Mouse (Mus musculus) heart, postnatal 0 days (tissue): ENCODE data around the gene Grik1. TPM values are rescaled to one million over a fixed set of nuclear protein-coding genes. Genes with fewer than 3 reads are reported as not detected.

Source experiments
- ATAC-seq: fragments of 200-750 bp; cut with Nextera tagmentation; 2 replicates; pipeline ENCODE4 v1.8.0; 2017; ENCODE audit warnings: low read depth, moderate number of reproducible peaks, moderate library complexity; ENCODE audit not compliant: insufficient read depth
- DNase-seq: peaks from one replicate; pipeline ENCODE4 v3.0.0-alpha.2; 2016; ENCODE audit warnings: low spot score
- H3K27ac ChIP-seq: fragments of 300-500 bp; sonication (generic); 2 replicates; pipeline ENCODE4 v1.5.1; 2014; ENCODE audit warnings: low read depth, mild to moderate bottlenecking
- H3K27me3 ChIP-seq: fragments of 300-500 bp; sonication (generic); 2 replicates; pipeline ENCODE4 v1.6.1; 2014; ENCODE audit warnings: low read length, mixed read lengths; ENCODE audit not compliant: control insufficient read depth, insufficient read depth
- H3K36me3 ChIP-seq: fragments of 300-500 bp; sonication (generic); replicated peaks from 2 replicates; pipeline ENCODE4 v1.6.1; 2014; ENCODE audit warnings: low read length, mixed read lengths; ENCODE audit not compliant: control insufficient read depth, insufficient read depth
- H3K4me1 ChIP-seq: fragments of 300-500 bp; sonication (generic); 2 replicates; pipeline ENCODE4 v1.6.1; 2014; ENCODE audit warnings: antibody characterized with exemption; ENCODE audit not compliant: control insufficient read depth, insufficient read depth
- H3K4me2 ChIP-seq: fragments of 300-500 bp; sonication (generic); 2 replicates; pipeline ENCODE4 v1.6.1; 2014; ENCODE audit warnings: low read depth, mild to moderate bottlenecking, low read length, moderate library complexity
- H3K4me3 ChIP-seq: fragments of 300-500 bp; sonication (generic); 2 replicates; pipeline ENCODE4 v1.5.1; 2014; ENCODE audit warnings: low read depth, low read length
- H3K9ac ChIP-seq: fragments of 300-500 bp; sonication (generic); replicated peaks from 2 replicates; pipeline ENCODE4 v1.6.1; 2014; ENCODE audit warnings: low read depth, low read length, mixed read lengths
- H3K9me3 ChIP-seq: fragments of 300-500 bp; sonication (generic); replicated peaks from 2 replicates; pipeline ENCODE4 v1.6.1; 2016; ENCODE audit warnings: low read length; ENCODE audit not compliant: control insufficient read depth
- CTCF ChIP-seq: IDR thresholded peaks from 2 replicates; pipeline ENCODE4 v1.5.1; 2016; ENCODE audit warnings: antibody characterized with exemption, control low read depth, low read depth
- EP300 ChIP-seq: IDR thresholded peaks from 2 replicates; pipeline ENCODE4 v1.6.1; 2016; ENCODE audit warnings: antibody characterized with exemption, low read depth
- WGBS: fragments of 180-500 bp; shearing (Covaris S2); extraction: QIAGEN DNeasy Blood & Tissue Kit; methylation state at CpG from one replicate; pipeline ENCODE4 v1.1.7; 2014; 5-methylcytosine and 5-hydroxymethylcytosine counted together
- polyA plus RNA-seq: library from polyadenylated mRNA; unstranded; fragments of >200 nt; fragmentation: Nextera tagmentation; extraction: Ambion mirVana; gene quantifications from 2 replicates; pipeline ENCODE4 v1.2.1, GENCODE M21; 2015
- total RNA-seq: library from RNA; depleted of rRNA; stranded (reverse); fragments of >200 nt; gene quantifications from 2 replicates; pipeline ENCODE4 v1.2.3, GENCODE M21; 2014; ENCODE audit warnings: low replicate concordance

The Grik1 gene
- total and polyA plus RNA-seq, 2 experiments from 2014 or later, result 0.12 to 0.27 TPM

GRCm38 (mm10) chr16:87902049-87902448 is 388.0 kb downstream of the Grik1 start:
- no peak for TF ChIP-seq CTCF
- no peak for TF ChIP-seq EP300
- H3K27me3 ChIP-seq, result no peaks in the 10 kb centered on the region
- H3K4me3 ChIP-seq, result no peak overlapping the region
- no peak for DNase-seq
- ATAC-seq, result no peak
- WGBS, result 48% methylated on average over 9 of the region's 9 CpGs
- no peaks in the 10 kb centered on the region for H3K36me3 ChIP-seq
- H3K9me3 ChIP-seq, result no peaks in the 10 kb centered on the region
- H3K4me1 ChIP-seq, result no peaks in the 10 kb centered on the region
- H3K9ac ChIP-seq, result no peak overlapping the region
- no peak overlapping the region for H3K4me2 ChIP-seq
- no peak overlapping the region for H3K27ac ChIP-seq

GRCm38 (mm10) chr16:87901189-87901588 is 388.9 kb downstream of the Grik1 start:
- DNase-seq (no peak), ATAC-seq (no peak)
- WGBS, result 93% methylated on average over 2 of the region's 2 CpGs
- Histone ChIP-seq H3K9me3 (no peaks in the 10 kb centered on the region), H3K4me1 (no peaks in the 10 kb centered on the region), H3K4me3 (no peak overlapping the region), H3K27ac (no peak overlapping the region), H3K27me3 (no peaks in the 10 kb centered on the region), H3K9ac (no peak overlapping the region), H3K36me3 (no peaks in the 10 kb centered on the region), H3K4me2 (no peak overlapping the region)
- TF ChIP-seq CTCF (no peak), EP300 (no peak)

GRCm38 (mm10) chr16:87875927-87876326 is 414.1 kb downstream of the Grik1 start:
- Histone ChIP-seq H3K4me2 (no peak overlapping the region), H3K4me3 (no peak overlapping the region), H3K4me1 (no peaks in the 10 kb centered on the region), H3K9me3 (no peaks in the 10 kb centered on the region; the same call in 1 of the 2 replicates), H3K27ac (no peak overlapping the region), H3K27me3 (no peaks in the 10 kb centered on the region), H3K9ac (no peak overlapping the region), H3K36me3 (no peaks in the 10 kb centered on the region)
- no peak for TF ChIP-seq CTCF
- TF ChIP-seq EP300, result no peak
- no peak for DNase-seq
- ATAC-seq, result no peak
- WGBS, result 67% methylated on average over 2 of the region's 2 CpGs

- ATAC-seq (no peak), DNase-seq (no peak)
- no peak for TF ChIP-seq CTCF
- TF ChIP-seq EP300, result no peak
- Histone ChIP-seq H3K9ac (no peak overlapping the region), H3K4me3 (no peak overlapping the region), H3K4me1 (no peaks in the 10 kb centered on the region), H3K27ac (no peak overlapping the region), H3K4me2 (no peak overlapping the region), H3K36me3 (no peaks in the 10 kb centered on the region), H3K27me3 (no peaks in the 10 kb centered on the region), H3K9me3 (no peaks in the 10 kb centered on the region)
- WGBS, result 79% methylated on average over 6 of the region's 6 CpGs
Measured at GRCm38 (mm10) chr16:87864526-87864925, 425.5 kb downstream of the Grik1 start.

GRCm38 (mm10) chr16:87861722-87862121 is 428.3 kb downstream of the Grik1 start:
- no peak for ATAC-seq

GRCm38 (mm10) chr16:87853451-87854085 is 436.5 kb downstream of the Grik1 start:
- no peak for ATAC-seq
- 72% methylated on average over 3 of the region's 3 CpGs for WGBS
- no peaks in the 10 kb centered on the region for H3K4me1 ChIP-seq

More at GRCm38 (mm10) chr16:87861722-87862121, 428.3 kb downstream of the Grik1 start:
- Histone ChIP-seq H3K27ac (no peak overlapping the region), H3K9ac (no peak overlapping the region), H3K4me2 (no peak overlapping the region), H3K4me1 (no peaks in the 10 kb centered on the region), H3K36me3 (no peaks in the 10 kb centered on the region), H3K27me3 (no peaks in the 10 kb centered on the region), H3K9me3 (no peaks in the 10 kb centered on the region), H3K4me3 (no peak overlapping the region)
- no peak for TF ChIP-seq EP300
- no peak for TF ChIP-seq CTCF
- DNase-seq, result no peak
- WGBS, result 63% methylated on average over 1 of the region's 1 CpGs

More at GRCm38 (mm10) chr16:87853451-87854085, 436.5 kb downstream of the Grik1 start:
- H3K27me3 ChIP-seq, result no peaks in the 10 kb centered on the region
- no peaks in the 10 kb centered on the region for H3K36me3 ChIP-seq
- H3K9me3 ChIP-seq, result no peaks in the 10 kb centered on the region
- no peak overlapping the region for H3K9ac ChIP-seq
- H3K4me3 ChIP-seq, result no peak overlapping the region
- DNase-seq, result no peak
- no peak overlapping the region for H3K27ac ChIP-seq
- TF ChIP-seq EP300 (no peak), CTCF (no peak)
- H3K4me2 ChIP-seq, result no peak overlapping the region
